12 mouse cellular contexts compared by ENCODE assay signal in the genomic region with DNA sequence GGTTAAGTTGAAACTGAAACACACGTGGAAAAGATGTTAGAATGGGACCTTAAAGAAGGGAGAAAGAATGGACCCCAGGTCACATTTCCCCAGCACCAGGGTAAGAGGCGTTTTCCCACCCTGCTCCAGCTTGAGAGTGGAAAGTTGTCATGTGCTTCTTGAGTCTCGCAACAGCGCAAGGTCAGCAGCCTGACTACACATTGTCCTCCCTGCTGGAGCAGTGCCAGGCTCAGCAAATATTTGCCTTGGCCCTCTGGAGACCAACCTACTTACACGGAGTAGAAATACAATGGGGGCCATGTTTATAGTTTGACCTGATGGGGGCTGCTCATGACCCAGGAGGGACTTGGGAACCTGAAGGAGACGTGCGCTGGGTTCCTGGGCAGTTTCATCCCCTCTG.
A peak's percentile ranks its signal among the peaks of the same experiment; 100 is the strongest.
DNase-seq lines count a peak whose midpoint lies in the region; ATAC-seq lines count a peak whose summit lies in the region.
"Had no signal": no experiment of that assay in that cellular context is flagged by ENCODE, and none has a peak within 500 bp of the region (broad histone marks: within the 10 kb centered on the region; RNA-seq: fewer than 3 reads in every experiment).

No protein-coding gene starts in this region.

- H3K27me3 ChIP-seq in liver, embryonic 11.5 days (replicated peaks; ENCODE audit: control insufficient read depth, insufficient read depth, low read length) = no peaks in the 10 kb centered on the region
- H3K27me3 ChIP-seq in heart, embryonic 10.5 days (ENCODE audit: insufficient read depth, poor library complexity, severe bottlenecking) = peaks cover 12% of the 10 kb centered on the region; the same call in 1 of the 2 replicates
- H3K27me3 ChIP-seq: megakaryocyte, embryonic 14.5 days; neural tube, embryonic 15.5 days had no signal

- H3K9me3 ChIP-seq in liver, embryonic 11.5 days (ENCODE audit: control insufficient read depth, low read length) = no peaks in the 10 kb centered on the region
- H3K9me3 ChIP-seq in heart, embryonic 10.5 days = no peaks in the 10 kb centered on the region
- H3K9me3 ChIP-seq: neural tube, embryonic 15.5 days had no signal

- 61% methylated on average over 7 of the region's 7 CpGs for WGBS in liver, embryonic 11.5 days
- WGBS in heart, embryonic 10.5 days = 59% methylated on average over 7 of the region's 7 CpGs

- no peak overlapping the region for H3K27ac ChIP-seq in liver, embryonic 11.5 days (ENCODE audit: low read depth, low read length)
- H3K27ac ChIP-seq in heart, embryonic 10.5 days = peak overlapping the region; percentile 76
- H3K27ac ChIP-seq: neural tube, embryonic 15.5 days had no signal

- no peaks in the 10 kb centered on the region for H3K36me3 ChIP-seq in liver, embryonic 11.5 days (ENCODE audit: control insufficient read depth, insufficient read depth, low read length)
- H3K36me3 ChIP-seq in heart, embryonic 10.5 days = no peaks in the 10 kb centered on the region
- H3K36me3 ChIP-seq: neural tube, embryonic 15.5 days had no signal

- no peak overlapping the region for H3K9ac ChIP-seq in liver, embryonic 11.5 days (ENCODE audit: low read depth, low read length)
- H3K9ac ChIP-seq: neural tube, embryonic 15.5 days had no signal

- no peak overlapping the region for H3K4me3 ChIP-seq in liver, embryonic 11.5 days (ENCODE audit: low read depth, low read length)
- no peak overlapping the region for H3K4me3 ChIP-seq in heart, embryonic 10.5 days
- H3K4me3 ChIP-seq: megakaryocyte, embryonic 14.5 days; neural tube, embryonic 15.5 days had no signal

- no peak for ATAC-seq in liver, embryonic 11.5 days (replicated peaks; ENCODE audit: low FRiP score)
- no peak for ATAC-seq in cerebellum, adult (ENCODE audit: insufficient number of reproducible peaks, low FRiP score, low TSS enrichment)

- DNase-seq in liver = peak; percentile 23
- no peak for DNase-seq in liver, embryonic 11.5 days (ENCODE audit: low spot score)
- peak; percentile 83 for DNase-seq in heart, embryonic 10.5 days (ENCODE audit: low spot score)
- peak; percentile 66 for DNase-seq in kidney, postnatal 14 days
- DNase-seq in lung, postnatal 4 days = peak; percentile 68 to 80
- no peak for DNase-seq in left cerebral cortex, adult 18-20 months (ENCODE audit: low spot score in 2 of 2)
- no peak for DNase-seq in urinary bladder, adult 18-20 months (ENCODE audit: low spot score in 2 of 2)
- DNase-seq: cerebellum, adult 18-20 months; gastrocnemius, postnatal 10 days had no signal

- H3K4me2 ChIP-seq in liver, embryonic 11.5 days = no peak overlapping the region
- H3K4me2 ChIP-seq: neural tube, embryonic 15.5 days had no signal

- no peaks in the 10 kb centered on the region; the same call in 1 of the 2 replicates for H3K4me1 ChIP-seq in liver, embryonic 11.5 days (replicated peaks; ENCODE audit: control insufficient read depth, insufficient read depth, low read length)
- peaks cover 20% of the 10 kb centered on the region for H3K4me1 ChIP-seq in heart, embryonic 10.5 days
- H3K4me1 ChIP-seq: megakaryocyte, embryonic 14.5 days had no signal

Comparison
In these comparisons a context has a peak if more than half of its experiments do, and no peak if none do; other contexts are left out.
1. DNase-seq: peak in liver (single experiment), heart, embryonic 10.5 days (single experiment), kidney, postnatal 14 days (single experiment) and lung, postnatal 4 days (2 of 2); none in liver, embryonic 11.5 days (single experiment), left cerebral cortex, adult 18-20 months (0 of 2) and urinary bladder, adult 18-20 months (0 of 2).